Mouse (Mus musculus): ENCODE data around the gene Nipsnap1.

DNA sequence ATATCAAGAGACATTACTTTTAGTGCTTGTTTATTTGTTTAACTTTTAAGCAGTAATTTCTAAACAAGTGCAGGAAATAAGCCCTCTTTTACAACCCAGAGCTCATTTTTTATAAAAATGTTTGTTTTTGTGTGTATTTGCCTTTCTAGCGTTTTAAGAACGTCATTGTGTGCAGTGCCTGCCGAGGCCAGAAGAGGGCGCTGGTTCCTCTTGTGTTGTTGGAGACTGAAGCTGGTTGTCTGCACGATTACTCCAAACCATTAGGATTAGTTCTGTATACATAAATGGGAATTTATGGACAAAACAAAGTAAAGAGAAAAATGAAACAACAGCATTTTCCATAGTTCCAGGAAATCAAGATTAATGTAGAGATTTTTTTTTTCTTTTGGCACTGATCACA is 26.7 kb downstream of the Nipsnap1 start:
- no peak for TF ChIP-seq TCF12 (IDR thresholded peaks at IDR 0.05; ENCODE audit: low read depth, low read length)
- no peak for TF ChIP-seq MAFK (IDR thresholded peaks at IDR 0.05; ENCODE audit: insufficient replicate concordance, low read length)
- TF ChIP-seq GABPA (IDR thresholded peaks at IDR 0.05; ENCODE audit: insufficient replicate concordance, low read depth, low read length): no peak
- no peak for TF ChIP-seq MEF2A (IDR thresholded peaks at IDR 0.05; ENCODE audit: borderline replicate concordance, low read depth, low read length)
- no peak for TF ChIP-seq MYC (IDR thresholded peaks at IDR 0.05; ENCODE audit: low read depth, low read length)
- no peak for TF ChIP-seq MXI1 (IDR thresholded peaks at IDR 0.05; ENCODE audit: low read depth, low read length)
- TF ChIP-seq CTCF (conservative IDR thresholded peaks at IDR 0.05 in 1 of 2, IDR thresholded peaks at IDR 0.05 in 1 of 2; ENCODE audit: low read depth in 2 of 2, low read length in 2 of 2): peak; percentile 64 to 79
- no peak for TF ChIP-seq RCOR1 (conservative IDR thresholded peaks at IDR 0.05; ENCODE audit: low read depth, low read length)
- TF ChIP-seq USF1 (IDR thresholded peaks at IDR 0.05; ENCODE audit: low read depth, low read length): no peak
- TF ChIP-seq POLR2A (IDR thresholded peaks at IDR 0.05; ENCODE audit: low read depth, low read length): no peak
- no peak for TF ChIP-seq MAX (IDR thresholded peaks at IDR 0.05; ENCODE audit: low read length)
- no peak for TF ChIP-seq KAT2A (IDR thresholded peaks at IDR 0.05; ENCODE audit: insufficient replicate concordance, low read length)
- TF ChIP-seq TBP (conservative IDR thresholded peaks at IDR 0.05; ENCODE audit: low read depth, low read length): no peak

Data from CH12.LX (cell line).